Mouse (Mus musculus) hindlimb bud, embryonic 11.5 days (tissue): Measurements from ENCODE around the gene Gdf15.

Experiments used
- DNase-seq: peaks from one replicate; pipeline ENCODE4 v3.0.0-alpha.2; 2012; ENCODE audit warnings: low read depth, low spot score; ENCODE audit errors: extremely low spot score

Gdf15 gene

GRCm38 (mm10) chr8:70632346-70632892 is at the start of gene Gdf15:
TSS of gene Gdf15 (minus strand) at chr8:70632456.
- DNase-seq, result no peak

GRCm38 (mm10) chr8:70681410-70681809 is 49.2 kb upstream of the Gdf15 start:
- DNase-seq, result no peak

- no peak for DNase-seq
These were observed 47.8 kb upstream of the Gdf15 start for GRCm38 (mm10) chr8:70680039-70680438.

- DNase-seq, result no peak
These were observed 47.1 kb upstream of the Gdf15 start for GRCm38 (mm10) chr8:70679404-70679803.

- DNase-seq, result no peak
These were observed 46.4 kb upstream of the Gdf15 start for GRCm38 (mm10) chr8:70678679-70679078.

GRCm38 (mm10) chr8:70677451-70678080 is 45.3 kb upstream of the Gdf15 start:
- DNase-seq, result no peak

GRCm38 (mm10) chr8:70675336-70675735 is 43.1 kb upstream of the Gdf15 start:
- no peak for DNase-seq

GRCm38 (mm10) chr8:70674716-70675115 is 42.5 kb upstream of the Gdf15 start:
- no peak for DNase-seq

GRCm38 (mm10) chr8:70674109-70674508 is 41.9 kb upstream of the Gdf15 start:
- DNase-seq, result no peak

- peak; percentile 98 for DNase-seq
These were observed 41.0 kb upstream of the Gdf15 start, which contains the start of gene Lsm4 for GRCm38 (mm10) chr8:70673079-70673856. TSS of gene Lsm4 (plus strand) at chr8:70673248.

- DNase-seq, result no peak
These were observed 40.2 kb upstream of the Gdf15 start for GRCm38 (mm10) chr8:70672325-70673078.

GRCm38 (mm10) chr8:70671615-70672324 is 39.5 kb upstream of the Gdf15 start:
- DNase-seq, result no peak

GRCm38 (mm10) chr8:70667071-70667470 is 34.8 kb upstream of the Gdf15 start:
- no peak for DNase-seq

- no peak for DNase-seq
These were observed 33.3 kb upstream of the Gdf15 start for GRCm38 (mm10) chr8:70665599-70665998.

GRCm38 (mm10) chr8:70664631-70665030 is 32.4 kb upstream of the Gdf15 start:
- no peak for DNase-seq

GRCm38 (mm10) chr8:70663691-70664090 is 31.4 kb upstream of the Gdf15 start:
- no peak for DNase-seq

- DNase-seq, result no peak
These were observed 28.0 kb upstream of the Gdf15 start, which contains the start of gene Pgpep1 for GRCm38 (mm10) chr8:70660273-70660725. TSS of gene Pgpep1 (minus strand) at chr8:70660388.

GRCm38 (mm10) chr8:70659604-70660272 is 27.5 kb upstream of the Gdf15 start:
- DNase-seq, result peak; percentile 68

GRCm38 (mm10) chr8:70658897-70659603 is 26.8 kb upstream of the Gdf15 start:
- DNase-seq, result no peak
